Mouse (Mus musculus): ENCODE measurements around the gene Msi2. TPM values are rescaled to one million over a fixed set of nuclear protein-coding genes. Genes with fewer than 3 reads are reported as not detected.

The Msi2 gene
- polyA plus RNA-seq, 1 experiment from 2014 or later, result 41.0 TPM

GRCm38 (mm10) chr11:88498491-88498890 is 219.8 kb downstream of the Msi2 start:
- Histone ChIP-seq H3K4me2 (no peak overlapping the region), H3K9ac (no peak overlapping the region), H3K36me3 (no peaks in the 10 kb centered on the region), H3K9me3 (no peaks in the 10 kb centered on the region), H3K27ac (0 out of 2 replicates have a peak overlapping the region, but pooled peaks have one; percentile 75), H3K4me1 (replicated peaks) (peaks cover 69% of the 10 kb centered on the region), H3K27me3 (no peaks in the 10 kb centered on the region), H3K4me3 (no peak overlapping the region)
- ATAC-seq (ENCODE audit: low FRiP score), result no peak
- 61% methylated on average over 7 of the region's 7 CpGs for WGBS

- 87% methylated on average over 5 of the region's 5 CpGs for WGBS
- Histone ChIP-seq H3K9ac (no peak overlapping the region), H3K4me1 (replicated peaks) (peaks cover 69% of the 10 kb centered on the region), H3K27me3 (no peaks in the 10 kb centered on the region), H3K4me2 (no peak overlapping the region), H3K4me3 (no peak overlapping the region), H3K9me3 (no peaks in the 10 kb centered on the region), H3K36me3 (no peaks in the 10 kb centered on the region), H3K27ac (no peak overlapping the region)
- ATAC-seq (ENCODE audit: low FRiP score), result no peak
These were observed 221.9 kb downstream of the Msi2 start for GRCm38 (mm10) chr11:88496460-88496859.

- Histone ChIP-seq H3K4me2 (no peak overlapping the region), H3K27me3 (no peaks in the 10 kb centered on the region), H3K9ac (no peak overlapping the region), H3K9me3 (no peaks in the 10 kb centered on the region), H3K27ac (no peak overlapping the region), H3K4me3 (no peak overlapping the region), H3K36me3 (no peaks in the 10 kb centered on the region), H3K4me1 (replicated peaks) (peaks cover 68% of the 10 kb centered on the region)
- 84% methylated on average over 5 of the region's 5 CpGs for WGBS
- ATAC-seq (ENCODE audit: low FRiP score), result no peak
These were observed 222.6 kb downstream of the Msi2 start for GRCm38 (mm10) chr11:88495759-88496158.

- no peak for ATAC-seq (ENCODE audit: low FRiP score)
- no peak overlapping the region for H3K4me2 ChIP-seq
- 86% methylated on average over 3 of the region's 3 CpGs for WGBS
- H3K27ac ChIP-seq, result 0 out of 2 replicates have a peak overlapping the region, but pooled peaks have one; percentile 15
- peaks cover 68% of the 10 kb centered on the region for H3K4me1 ChIP-seq (replicated peaks)
- no peaks in the 10 kb centered on the region for H3K36me3 ChIP-seq
- no peak overlapping the region for H3K9ac ChIP-seq
- no peaks in the 10 kb centered on the region for H3K9me3 ChIP-seq
- no peak overlapping the region for H3K4me3 ChIP-seq
- H3K27me3 ChIP-seq, result no peaks in the 10 kb centered on the region
These were observed 223.3 kb downstream of the Msi2 start for GRCm38 (mm10) chr11:88495018-88495417.

GRCm38 (mm10) chr11:88493795-88494559 is 224.3 kb downstream of the Msi2 start:
- H3K4me2 ChIP-seq, result no peak overlapping the region
- H3K4me3 ChIP-seq, result no peak overlapping the region
- peaks cover 77% of the 10 kb centered on the region for H3K4me1 ChIP-seq (replicated peaks)
- H3K9ac ChIP-seq, result no peak overlapping the region
- H3K27ac ChIP-seq, result peak overlapping the region; percentile 58
- 74% methylated on average over 18 of the region's 18 CpGs for WGBS
- no peak for ATAC-seq (ENCODE audit: low FRiP score)
- no peaks in the 10 kb centered on the region for H3K36me3 ChIP-seq
- H3K27me3 ChIP-seq, result no peaks in the 10 kb centered on the region
- no peaks in the 10 kb centered on the region for H3K9me3 ChIP-seq

GRCm38 (mm10) chr11:88492585-88492984 is 225.7 kb downstream of the Msi2 start:
- Histone ChIP-seq H3K9me3 (no peaks in the 10 kb centered on the region), H3K9ac (no peak overlapping the region), H3K36me3 (no peaks in the 10 kb centered on the region), H3K4me3 (no peak overlapping the region), H3K27me3 (no peaks in the 10 kb centered on the region), H3K27ac (no peak overlapping the region), H3K4me1 (replicated peaks) (peaks cover 75% of the 10 kb centered on the region), H3K4me2 (no peak overlapping the region)
- 89% methylated on average over 2 of the region's 2 CpGs for WGBS
- no peak for ATAC-seq (ENCODE audit: low FRiP score)

- peak overlapping the region; percentile 86 for H3K27ac ChIP-seq
- no peak overlapping the region for H3K4me2 ChIP-seq
- no peaks in the 10 kb centered on the region for H3K27me3 ChIP-seq
- no peaks in the 10 kb centered on the region for H3K9me3 ChIP-seq
- WGBS, result 79% methylated on average over 4 of the region's 4 CpGs
- no peak overlapping the region for H3K9ac ChIP-seq
- peaks cover 83% of the 10 kb centered on the region for H3K4me1 ChIP-seq (replicated peaks)
- no peak overlapping the region for H3K4me3 ChIP-seq
- H3K36me3 ChIP-seq, result no peaks in the 10 kb centered on the region
- ATAC-seq (ENCODE audit: low FRiP score), result no peak
These were observed 228.3 kb downstream of the Msi2 start for GRCm38 (mm10) chr11:88489985-88490384.

- Histone ChIP-seq H3K9ac (peak overlapping the region; percentile 21), H3K27ac (peak overlapping the region; percentile 86), H3K9me3 (no peaks in the 10 kb centered on the region), H3K4me3 (no peak overlapping the region), H3K4me1 (replicated peaks) (peaks cover 83% of the 10 kb centered on the region), H3K36me3 (no peaks in the 10 kb centered on the region), H3K27me3 (no peaks in the 10 kb centered on the region), H3K4me2 (no peak overlapping the region)
- WGBS, result 43% methylated on average over 17 of the region's 17 CpGs
- peak; percentile 56 for ATAC-seq (ENCODE audit: low FRiP score)
These were observed 229.2 kb downstream of the Msi2 start for GRCm38 (mm10) chr11:88488941-88489724.

GRCm38 (mm10) chr11:88488175-88488940 is 230.0 kb downstream of the Msi2 start:
- H3K9ac ChIP-seq, result 0 out of 2 replicates have a peak overlapping the region, but pooled peaks have one; percentile 21

GRCm38 (mm10) chr11:88485987-88486386 is 232.3 kb downstream of the Msi2 start:
- Histone ChIP-seq H3K27ac (peak overlapping the region; percentile 91), H3K36me3 (no peaks in the 10 kb centered on the region)
- WGBS, result 75% methylated on average over 1 of the region's 1 CpGs

More at GRCm38 (mm10) chr11:88488175-88488940, 230.0 kb downstream of the Msi2 start:
- ATAC-seq (ENCODE audit: low FRiP score), result no peak; the same call in none of the 2 replicates
- 50% methylated on average over 13 of the region's 13 CpGs for WGBS
- no peak overlapping the region for H3K4me2 ChIP-seq
- no peaks in the 10 kb centered on the region for H3K27me3 ChIP-seq
- H3K9me3 ChIP-seq, result no peaks in the 10 kb centered on the region
- peak overlapping the region; percentile 86 for H3K27ac ChIP-seq
- no peaks in the 10 kb centered on the region for H3K36me3 ChIP-seq
- no peak overlapping the region for H3K4me3 ChIP-seq
- H3K4me1 ChIP-seq (replicated peaks), result peaks cover 85% of the 10 kb centered on the region

GRCm38 (mm10) chr11:88485088-88485487 is 233.2 kb downstream of the Msi2 start:
- no peak overlapping the region for H3K4me2 ChIP-seq
- H3K9me3 ChIP-seq, result no peaks in the 10 kb centered on the region
- no peaks in the 10 kb centered on the region for H3K27me3 ChIP-seq
- H3K27ac ChIP-seq, result peak overlapping the region; percentile 91
- 31% methylated on average over 4 of the region's 4 CpGs for WGBS
- no peak for ATAC-seq (ENCODE audit: low FRiP score)
- H3K4me3 ChIP-seq, result no peak overlapping the region
- peak overlapping the region; percentile 36 for H3K9ac ChIP-seq
- peaks cover 91% of the 10 kb centered on the region for H3K4me1 ChIP-seq (replicated peaks)
- no peaks in the 10 kb centered on the region for H3K36me3 ChIP-seq

More at GRCm38 (mm10) chr11:88485987-88486386, 232.3 kb downstream of the Msi2 start:
- H3K4me3 ChIP-seq, result no peak overlapping the region
- no peak overlapping the region for H3K4me2 ChIP-seq
- ATAC-seq (ENCODE audit: low FRiP score), result no peak
- H3K9ac ChIP-seq, result no peak overlapping the region
- H3K27me3 ChIP-seq, result no peaks in the 10 kb centered on the region
- no peaks in the 10 kb centered on the region for H3K9me3 ChIP-seq
- peaks cover 91% of the 10 kb centered on the region for H3K4me1 ChIP-seq (replicated peaks)

GRCm38 (mm10) chr11:88484047-88484446 is 234.3 kb downstream of the Msi2 start:
- no peak overlapping the region for H3K4me2 ChIP-seq
- no peaks in the 10 kb centered on the region for H3K27me3 ChIP-seq
- WGBS, result 89% methylated on average over 3 of the region's 3 CpGs
- ATAC-seq (ENCODE audit: low FRiP score), result no peak
- peaks cover 91% of the 10 kb centered on the region for H3K4me1 ChIP-seq (replicated peaks)
- peak overlapping the region; percentile 91 for H3K27ac ChIP-seq
- no peak overlapping the region for H3K4me3 ChIP-seq
- H3K9me3 ChIP-seq, result no peaks in the 10 kb centered on the region
- no peak overlapping the region for H3K9ac ChIP-seq
- no peaks in the 10 kb centered on the region for H3K36me3 ChIP-seq
